Mouse (Mus musculus): ENCODE data around the gene Cer1. TPM values are rescaled to one million over a fixed set of nuclear protein-coding genes. Genes with fewer than 3 reads are reported as not detected.

Gene Cer1
- polyA plus RNA-seq, 1 experiment, result not detected

DNA sequence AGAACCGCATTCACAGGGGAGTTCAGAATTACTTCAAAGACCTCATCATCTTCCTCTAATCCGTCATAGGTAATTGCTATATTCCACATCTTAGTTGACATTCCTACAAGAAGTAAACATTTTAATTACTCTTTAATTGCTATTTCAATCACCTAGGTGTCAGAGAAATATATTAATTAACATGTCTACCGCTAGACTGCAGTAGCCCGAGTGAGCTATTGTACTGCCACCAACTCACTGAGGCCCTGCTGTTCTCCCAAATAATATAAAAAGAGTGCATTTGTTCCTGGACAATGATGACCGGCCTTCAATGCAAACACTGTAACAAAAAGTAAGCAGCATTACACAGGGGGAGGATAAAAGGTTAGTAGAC is 31.7 kb upstream of the Cer1 start:
- Histone ChIP-seq H3K4me2 (ENCODE audit: low read depth) (no peak overlapping the region), H3K36me3 (ENCODE audit: control insufficient read depth, insufficient read depth) (no peaks in the 10 kb centered on the region), H3ac (ENCODE audit: control insufficient read depth, insufficient read length) (no peak overlapping the region), H3K27me3 (ENCODE audit: control insufficient read depth, insufficient read depth, insufficient read length) (no peaks in the 10 kb centered on the region), H3K79me2 (ENCODE audit: control insufficient read depth, insufficient read depth) (no peaks in the 10 kb centered on the region), H3K4me3 (no peak overlapping the region)
- TF ChIP-seq REST (IDR thresholded peaks at IDR 0.05; ENCODE audit: insufficient read depth, insufficient read length), result no peak
- no peak for TF ChIP-seq MAX (IDR thresholded peaks at IDR 0.05; ENCODE audit: low read depth)
- TF ChIP-seq CEBPB (IDR thresholded peaks at IDR 0.05; ENCODE audit: insufficient read depth, poor library complexity, severe bottlenecking), result no peak
- TF ChIP-seq MYOG (IDR thresholded peaks at IDR 0.05; ENCODE audit: control insufficient read depth in 1 of 3, insufficient read depth in 1 of 3, insufficient read length in 2 of 3, low read depth in 2 of 3), result no peak
- TF ChIP-seq POLR2AphosphoS2 (IDR thresholded peaks at IDR 0.05; ENCODE audit: insufficient read length, low read depth), result no peak
- TF ChIP-seq E2F4 (IDR thresholded peaks at IDR 0.05; ENCODE audit: insufficient read depth), result no peak
- TF ChIP-seq POLR2A (IDR thresholded peaks at IDR 0.05; ENCODE audit: insufficient read length, low read depth), result no peak
- TF ChIP-seq TCF3 (IDR thresholded peaks at IDR 0.05; ENCODE audit: insufficient read length, low read depth), result no peak
- no peak for TF ChIP-seq MYOD1 (IDR thresholded peaks at IDR 0.05; ENCODE audit: control insufficient read depth in 1 of 3, insufficient read length in 2 of 3, low read depth in 2 of 3)
- no peak for TF ChIP-seq USF1 (IDR thresholded peaks at IDR 0.05; ENCODE audit: low read depth)
- no peak for TF ChIP-seq SRF (IDR thresholded peaks at IDR 0.05; ENCODE audit: control insufficient read depth, insufficient read length, low read depth)
- no peak for TF ChIP-seq TCF12 (IDR thresholded peaks at IDR 0.05; ENCODE audit: insufficient read depth, poor library complexity, severe bottlenecking)

DNA sequence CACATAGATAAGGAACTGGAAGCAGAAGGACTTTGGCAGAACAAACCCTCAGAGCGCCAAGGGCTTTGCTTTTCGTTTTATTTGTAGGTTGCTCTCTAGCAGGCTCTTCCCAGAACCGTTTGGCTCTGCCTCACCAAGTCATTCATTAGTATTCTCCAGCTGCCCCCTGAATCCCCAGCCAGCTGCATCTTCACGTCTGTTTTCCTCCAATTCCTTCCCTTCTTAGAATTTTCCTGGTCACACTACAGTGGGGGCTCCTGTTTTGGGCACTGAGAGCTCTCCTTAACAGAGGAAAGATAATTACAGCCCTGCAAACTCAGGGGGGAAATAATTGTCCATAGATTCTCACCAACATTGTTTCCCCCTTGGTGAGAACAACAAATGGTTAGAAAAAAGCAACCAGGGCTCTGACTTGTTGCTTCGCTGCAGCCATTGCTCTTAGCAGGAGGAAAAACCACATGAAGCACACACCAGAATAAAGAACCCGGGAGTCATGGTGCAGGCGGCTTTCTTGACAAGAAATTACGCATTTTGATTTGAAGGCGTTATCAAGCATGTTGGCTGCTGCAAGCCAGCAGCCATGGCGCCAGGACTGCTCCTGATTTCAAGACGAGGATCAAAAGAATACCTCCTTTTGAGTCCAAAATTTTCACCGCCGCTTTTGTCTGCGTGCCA is 31.2 kb upstream of the Cer1 start:
- Histone ChIP-seq H3ac (ENCODE audit: control insufficient read depth, insufficient read length) (no peak overlapping the region), H3K4me3 (no peak overlapping the region), H3K79me2 (ENCODE audit: control insufficient read depth, insufficient read depth) (no peaks in the 10 kb centered on the region), H3K4me2 (ENCODE audit: low read depth) (no peak overlapping the region), H3K36me3 (ENCODE audit: control insufficient read depth, insufficient read depth) (no peaks in the 10 kb centered on the region), H3K27me3 (ENCODE audit: control insufficient read depth, insufficient read depth, insufficient read length) (no peaks in the 10 kb centered on the region)
- TF ChIP-seq MYOD1 (IDR thresholded peaks at IDR 0.05; ENCODE audit: control insufficient read depth in 1 of 3, insufficient read length in 2 of 3, low read depth in 2 of 3), result no peak
- no peak for TF ChIP-seq TCF3 (IDR thresholded peaks at IDR 0.05; ENCODE audit: insufficient read length, low read depth)
- TF ChIP-seq POLR2AphosphoS2 (IDR thresholded peaks at IDR 0.05; ENCODE audit: insufficient read length, low read depth), result no peak
- no peak for TF ChIP-seq E2F4 (IDR thresholded peaks at IDR 0.05; ENCODE audit: insufficient read depth)
- TF ChIP-seq MAX (IDR thresholded peaks at IDR 0.05; ENCODE audit: low read depth), result no peak
- TF ChIP-seq SRF (IDR thresholded peaks at IDR 0.05; ENCODE audit: control insufficient read depth, insufficient read length, low read depth), result no peak
- TF ChIP-seq POLR2A (IDR thresholded peaks at IDR 0.05; ENCODE audit: insufficient read length, low read depth), result no peak
- TF ChIP-seq CEBPB (IDR thresholded peaks at IDR 0.05; ENCODE audit: insufficient read depth, poor library complexity, severe bottlenecking), result no peak
- TF ChIP-seq MYOG (IDR thresholded peaks at IDR 0.05; ENCODE audit: control insufficient read depth in 1 of 3, insufficient read depth in 1 of 3, insufficient read length in 2 of 3, low read depth in 2 of 3), result no peak
- TF ChIP-seq REST (IDR thresholded peaks at IDR 0.05; ENCODE audit: insufficient read depth, insufficient read length), result no peak
- no peak for TF ChIP-seq TCF12 (IDR thresholded peaks at IDR 0.05; ENCODE audit: insufficient read depth, poor library complexity, severe bottlenecking)
- no peak for TF ChIP-seq USF1 (IDR thresholded peaks at IDR 0.05; ENCODE audit: low read depth)

DNA sequence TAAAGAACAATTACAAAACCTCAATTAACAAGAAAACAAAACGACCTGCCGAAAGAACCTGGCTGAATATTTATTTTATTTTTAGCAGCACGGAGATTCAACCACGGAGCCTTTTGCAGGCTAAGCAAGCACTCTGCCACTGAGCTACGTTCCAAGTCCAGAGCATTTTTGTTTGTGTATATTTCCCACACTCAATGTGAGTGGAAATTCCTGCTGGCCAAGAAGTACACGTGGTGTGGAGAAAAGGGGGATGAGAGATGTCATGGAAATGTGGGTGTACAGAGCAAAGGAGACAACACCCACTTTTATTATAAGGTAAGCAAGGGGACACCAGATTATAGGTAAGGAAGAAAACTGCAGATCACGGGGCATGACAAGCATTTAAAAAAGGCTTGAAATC is 30.6 kb upstream of the Cer1 start:
- no peaks in the 10 kb centered on the region for H3K36me3 ChIP-seq (ENCODE audit: control insufficient read depth, insufficient read depth)
- no peak overlapping the region for H3K4me3 ChIP-seq
- TF ChIP-seq POLR2AphosphoS2 (IDR thresholded peaks at IDR 0.05; ENCODE audit: insufficient read length, low read depth) (no peak), TCF12 (IDR thresholded peaks at IDR 0.05; ENCODE audit: insufficient read depth, poor library complexity, severe bottlenecking) (no peak), MAX (IDR thresholded peaks at IDR 0.05; ENCODE audit: low read depth) (no peak), CEBPB (IDR thresholded peaks at IDR 0.05; ENCODE audit: insufficient read depth, poor library complexity, severe bottlenecking) (no peak), TCF3 (IDR thresholded peaks at IDR 0.05; ENCODE audit: insufficient read length, low read depth) (no peak), MYOD1 (IDR thresholded peaks at IDR 0.05; ENCODE audit: control insufficient read depth in 1 of 3, insufficient read length in 2 of 3, low read depth in 2 of 3) (no peak), E2F4 (IDR thresholded peaks at IDR 0.05; ENCODE audit: insufficient read depth) (no peak), POLR2A (IDR thresholded peaks at IDR 0.05; ENCODE audit: insufficient read length, low read depth) (no peak), REST (IDR thresholded peaks at IDR 0.05; ENCODE audit: insufficient read depth, insufficient read length) (no peak), MYOG (IDR thresholded peaks at IDR 0.05; ENCODE audit: control insufficient read depth in 1 of 3, insufficient read depth in 1 of 3, insufficient read length in 2 of 3, low read depth in 2 of 3) (no peak), SRF (IDR thresholded peaks at IDR 0.05; ENCODE audit: control insufficient read depth, insufficient read length, low read depth) (no peak), USF1 (IDR thresholded peaks at IDR 0.05; ENCODE audit: low read depth) (no peak)
- H3K4me2 ChIP-seq (ENCODE audit: low read depth), result no peak overlapping the region
- no peaks in the 10 kb centered on the region for H3K27me3 ChIP-seq (ENCODE audit: control insufficient read depth, insufficient read depth, insufficient read length)
- H3ac ChIP-seq (ENCODE audit: control insufficient read depth, insufficient read length), result no peak overlapping the region
- no peaks in the 10 kb centered on the region for H3K79me2 ChIP-seq (ENCODE audit: control insufficient read depth, insufficient read depth)

DNA sequence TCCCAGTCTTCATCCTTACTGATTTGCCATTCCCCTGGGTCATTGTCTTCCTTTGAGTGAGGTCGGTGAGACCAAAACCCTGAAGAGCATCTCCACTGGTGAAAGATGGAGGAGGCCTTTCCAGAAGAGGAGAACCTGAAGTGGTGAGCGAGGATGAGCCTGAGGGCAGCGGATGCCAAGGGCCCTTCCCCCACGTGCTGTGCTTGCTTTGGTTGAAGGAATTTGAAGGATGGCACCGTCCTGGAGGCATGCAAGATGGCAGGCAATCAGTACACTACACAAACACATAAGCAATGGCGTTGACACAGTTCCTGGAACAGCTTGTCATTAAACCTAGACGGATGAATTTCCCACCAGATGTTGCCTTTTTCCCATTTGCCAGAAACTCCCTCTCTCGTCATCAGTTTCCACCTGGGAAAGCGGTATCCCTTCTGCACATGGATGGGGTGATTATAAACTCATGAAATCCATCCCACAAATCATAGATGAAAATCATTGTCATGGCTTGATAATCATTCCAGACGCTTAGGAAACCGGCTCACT is 29.7 kb upstream of the Cer1 start:
- no peak for TF ChIP-seq E2F4 (IDR thresholded peaks at IDR 0.05; ENCODE audit: insufficient read depth)
- TF ChIP-seq REST (IDR thresholded peaks at IDR 0.05; ENCODE audit: insufficient read depth, insufficient read length), result no peak
- TF ChIP-seq USF1 (IDR thresholded peaks at IDR 0.05; ENCODE audit: low read depth), result no peak
- no peaks in the 10 kb centered on the region for H3K36me3 ChIP-seq (ENCODE audit: control insufficient read depth, insufficient read depth)

More for the DNA sequence above, 29.7 kb upstream of the Cer1 start:
- no peaks in the 10 kb centered on the region for H3K79me2 ChIP-seq (ENCODE audit: control insufficient read depth, insufficient read depth)
- no peak overlapping the region for H3ac ChIP-seq (ENCODE audit: control insufficient read depth, insufficient read length)
- H3K4me2 ChIP-seq (ENCODE audit: low read depth), result no peak overlapping the region
- no peaks in the 10 kb centered on the region for H3K27me3 ChIP-seq (ENCODE audit: control insufficient read depth, insufficient read depth, insufficient read length)
- no peak overlapping the region for H3K4me3 ChIP-seq
